Mouse (Mus musculus) heart, embryonic 10.5 days (tissue): ENCODE data around the gene Lyrm9. TPM values are rescaled to one million over a fixed set of nuclear protein-coding genes. Genes with fewer than 3 reads are reported as not detected.

Experiments used
- DNase-seq: peaks from one replicate; pipeline ENCODE4 v3.0.0-alpha.2; 2017; ENCODE audit warnings: low spot score
- H3K27ac ChIP-seq: fragments of 300-500 bp; sonication (generic); 2 replicates; pipeline ENCODE4 v1.5.1; 2016; ENCODE audit warnings: mild to moderate bottlenecking
- H3K27me3 ChIP-seq: fragments of 300-500 bp; sonication (generic); 2 replicates; pipeline ENCODE4 v1.6.1; 2016; ENCODE audit warnings: mild to moderate bottlenecking; ENCODE audit not compliant: poor library complexity, insufficient read depth, severe bottlenecking
- H3K36me3 ChIP-seq: fragments of 300-500 bp; sonication (generic); 2 replicates; pipeline ENCODE4 v1.6.1; 2016; ENCODE audit warnings: mild to moderate bottlenecking, moderate library complexity
- H3K4me1 ChIP-seq: fragments of 300-500 bp; sonication (generic); 2 replicates; pipeline ENCODE4 v1.6.1; 2016; ENCODE audit warnings: mild to moderate bottlenecking
- H3K4me3 ChIP-seq: fragments of 300-500 bp; sonication (generic); 2 replicates; pipeline ENCODE4 v1.5.1; 2016; ENCODE audit warnings: mild to moderate bottlenecking, moderate library complexity
- H3K9me3 ChIP-seq: fragments of 300-500 bp; sonication (generic); 2 replicates; pipeline ENCODE4 v1.6.1; 2016; ENCODE audit warnings: mild to moderate bottlenecking, moderate library complexity
- WGBS: fragments of 180-500 bp; shearing (Covaris S2); methylation state at CpG from one replicate; pipeline ENCODE4 v1.1.7; 2016; 5-methylcytosine and 5-hydroxymethylcytosine counted together
- polyA plus RNA-seq: library from polyadenylated mRNA; unstranded; fragments of >200 nt; fragmentation: Nextera tagmentation; extraction: Ambion mirVana; gene quantifications from 2 replicates; pipeline ENCODE4 v1.2.1, GENCODE M21; 2016

Lyrm9 gene
- polyA plus RNA-seq, 1 experiment from 2014 or later, result 25.9 TPM

- H3K36me3 ChIP-seq, result peaks cover 13% of the 10 kb centered on the region
- H3K4me3 ChIP-seq, result no peak overlapping the region
- 91% methylated on average over 8 of the region's 8 CpGs for WGBS
- peaks cover 13% of the 10 kb centered on the region for H3K4me1 ChIP-seq
- no peaks in the 10 kb centered on the region for H3K27me3 ChIP-seq
- no peak overlapping the region for H3K27ac ChIP-seq
- DNase-seq, result no peak
- no peaks in the 10 kb centered on the region for H3K9me3 ChIP-seq
These were observed 15.6 kb downstream of the Lyrm9 start for GRCm38 (mm10) chr11:78841987-78842386.

- no peak for DNase-seq
- WGBS, result 88% methylated on average over 4 of the region's 4 CpGs
- no peaks in the 10 kb centered on the region for H3K27me3 ChIP-seq
- no peaks in the 10 kb centered on the region for H3K9me3 ChIP-seq
- H3K4me3 ChIP-seq, result no peak overlapping the region
- no peaks in the 10 kb centered on the region for H3K36me3 ChIP-seq
- H3K4me1 ChIP-seq, result peaks cover 3% of the 10 kb centered on the region; the same call in 1 of the 2 replicates
- no peak overlapping the region for H3K27ac ChIP-seq
These were observed 20.2 kb downstream of the Lyrm9 start for GRCm38 (mm10) chr11:78846620-78847019.

GRCm38 (mm10) chr11:78847884-78848848, 21.8 kb downstream of the Lyrm9 start:
- WGBS, result 56% methylated on average over 7 of the region's 7 CpGs
- Histone ChIP-seq H3K36me3 (no peaks in the 10 kb centered on the region), H3K27ac (no peak overlapping the region), H3K27me3 (no peaks in the 10 kb centered on the region), H3K9me3 (no peaks in the 10 kb centered on the region), H3K4me3 (no peak overlapping the region), H3K4me1 (peaks cover 7% of the 10 kb centered on the region; the same call in 1 of the 2 replicates)
- DNase-seq, result no peak

GRCm38 (mm10) chr11:78849859-78850258, 23.5 kb downstream of the Lyrm9 start:
- WGBS, result 93% methylated on average over 3 of the region's 3 CpGs
- Histone ChIP-seq H3K9me3 (no peaks in the 10 kb centered on the region), H3K36me3 (no peaks in the 10 kb centered on the region), H3K27ac (no peak overlapping the region), H3K27me3 (0 out of 2 replicates have a peak, but pooled peaks cover 8% of the 10 kb centered on the region), H3K4me1 (peaks cover 7% of the 10 kb centered on the region; the same call in 1 of the 2 replicates), H3K4me3 (no peak overlapping the region)
- DNase-seq, result no peak

- Histone ChIP-seq H3K27me3 (0 out of 2 replicates have a peak, but pooled peaks cover 8% of the 10 kb centered on the region), H3K27ac (no peak overlapping the region), H3K9me3 (no peaks in the 10 kb centered on the region), H3K36me3 (no peaks in the 10 kb centered on the region), H3K4me3 (no peak overlapping the region), H3K4me1 (peaks cover 7% of the 10 kb centered on the region; the same call in 1 of the 2 replicates)
- no peak for DNase-seq
- 37% methylated on average over 9 of the region's 9 CpGs for WGBS
These were observed 25.0 kb downstream of the Lyrm9 start for GRCm38 (mm10) chr11:78851216-78851870.

- Histone ChIP-seq H3K36me3 (no peaks in the 10 kb centered on the region), H3K27me3 (0 out of 2 replicates have a peak, but pooled peaks cover 8% of the 10 kb centered on the region), H3K4me3 (no peak overlapping the region), H3K9me3 (no peaks in the 10 kb centered on the region), H3K4me1 (peaks cover 7% of the 10 kb centered on the region; the same call in 1 of the 2 replicates), H3K27ac (no peak overlapping the region)
- DNase-seq, result no peak
- WGBS, result 58% methylated on average over 6 of the region's 6 CpGs
These were observed 25.5 kb downstream of the Lyrm9 start for GRCm38 (mm10) chr11:78851871-78852265.

GRCm38 (mm10) chr11:78852529-78852928, 26.1 kb downstream of the Lyrm9 start:
- Histone ChIP-seq H3K4me1 (peaks cover 7% of the 10 kb centered on the region; the same call in 1 of the 2 replicates), H3K27me3 (0 out of 2 replicates have a peak, but pooled peaks cover 9% of the 10 kb centered on the region), H3K36me3 (no peaks in the 10 kb centered on the region), H3K9me3 (no peaks in the 10 kb centered on the region), H3K27ac (no peak overlapping the region), H3K4me3 (no peak overlapping the region)
- DNase-seq, result no peak
- WGBS, result 80% methylated on average over 11 of the region's 11 CpGs

- 12% methylated on average over 7 of the region's 7 CpGs for WGBS
- DNase-seq, result peak; percentile 87
- H3K27me3 ChIP-seq, result 0 out of 2 replicates have a peak, but pooled peaks cover 12% of the 10 kb centered on the region
These were observed 29.9 kb downstream of the Lyrm9 start for GRCm38 (mm10) chr11:78856310-78856709.

GRCm38 (mm10) chr11:78857611-78858010, 31.2 kb downstream of the Lyrm9 start:
- Histone ChIP-seq H3K27ac (no peak overlapping the region), H3K36me3 (no peaks in the 10 kb centered on the region), H3K9me3 (no peaks in the 10 kb centered on the region), H3K27me3 (0 out of 2 replicates have a peak, but pooled peaks cover 12% of the 10 kb centered on the region), H3K4me3 (no peak overlapping the region), H3K4me1 (no peaks in the 10 kb centered on the region)
- 12% methylated on average over 3 of the region's 3 CpGs for WGBS
- DNase-seq, result no peak

More at GRCm38 (mm10) chr11:78856310-78856709, 29.9 kb downstream of the Lyrm9 start:
- Histone ChIP-seq H3K9me3 (no peaks in the 10 kb centered on the region), H3K27ac (no peak overlapping the region), H3K4me1 (peaks cover 7% of the 10 kb centered on the region; the same call in 1 of the 2 replicates), H3K4me3 (no peak overlapping the region), H3K36me3 (no peaks in the 10 kb centered on the region)

- H3K27ac ChIP-seq, result no peak overlapping the region
- DNase-seq, result no peak
- H3K4me3 ChIP-seq, result no peak overlapping the region
- WGBS, result 83% methylated on average over 4 of the region's 4 CpGs
- no peaks in the 10 kb centered on the region for H3K4me1 ChIP-seq
- no peaks in the 10 kb centered on the region for H3K36me3 ChIP-seq
- no peaks in the 10 kb centered on the region for H3K27me3 ChIP-seq
- no peaks in the 10 kb centered on the region for H3K9me3 ChIP-seq
These were observed 37.5 kb downstream of the Lyrm9 start for GRCm38 (mm10) chr11:78863898-78864297.

- WGBS, result 67% methylated on average over 5 of the region's 5 CpGs
These were observed 38.3 kb downstream of the Lyrm9 start for GRCm38 (mm10) chr11:78864567-78865278.

GRCm38 (mm10) chr11:78865314-78865713, 38.9 kb downstream of the Lyrm9 start:
- no peaks in the 10 kb centered on the region for H3K36me3 ChIP-seq
- H3K27ac ChIP-seq, result no peak overlapping the region
- 74% methylated on average over 2 of the region's 2 CpGs for WGBS
- H3K27me3 ChIP-seq, result no peaks in the 10 kb centered on the region
- H3K4me1 ChIP-seq, result no peaks in the 10 kb centered on the region
- no peak overlapping the region for H3K4me3 ChIP-seq
- no peak for DNase-seq
- no peaks in the 10 kb centered on the region for H3K9me3 ChIP-seq

More at GRCm38 (mm10) chr11:78864567-78865278, 38.3 kb downstream of the Lyrm9 start:
- DNase-seq, result no peak
- no peak overlapping the region for H3K27ac ChIP-seq
- no peaks in the 10 kb centered on the region for H3K4me1 ChIP-seq
- H3K36me3 ChIP-seq, result no peaks in the 10 kb centered on the region
- no peak overlapping the region for H3K4me3 ChIP-seq
- no peaks in the 10 kb centered on the region for H3K9me3 ChIP-seq
- no peaks in the 10 kb centered on the region for H3K27me3 ChIP-seq
